Mouse (Mus musculus) 3134 (cell line): ENCODE measurements at regions not wholly inside any gene's neighbourhood (a gene's known extent, or its start where the extent isn't known, plus 50 kb on each side); places are given as distances from the start of the nearest gene placed in this dataset.

Source experiments
- DNase-seq: peaks from one replicate; pipeline ENCODE4 v3.0.0-alpha.2; 2011; ENCODE audit warnings: low spot score; ENCODE audit not compliant: insufficient read length; ENCODE audit errors: extremely low read depth

- peak; percentile 77 for DNase-seq
Observed at GRCm38 (mm10) chr8:126665581-126666241, 71.9 kb upstream of the Irf2bp2 start.

GRCm38 (mm10) chr8:126664891-126665290 is 71.1 kb upstream of the Irf2bp2 start:
- no peak for DNase-seq

- no peak for DNase-seq
Observed at GRCm38 (mm10) chr8:126662797-126663784, 69.3 kb upstream of the Irf2bp2 start.

- DNase-seq, result no peak
Observed at GRCm38 (mm10) chr8:126662151-126662550, 68.4 kb upstream of the Irf2bp2 start.

- DNase-seq, result peak; percentile 39
Observed at GRCm38 (mm10) chr8:126661511-126662142, 67.8 kb upstream of the Irf2bp2 start.

GRCm38 (mm10) chr8:126660658-126661316 is 67.0 kb upstream of the Irf2bp2 start:
- no peak for DNase-seq

- no peak for DNase-seq
Observed at GRCm38 (mm10) chr8:126659691-126660657, 66.2 kb upstream of the Irf2bp2 start.

- no peak for DNase-seq
Observed at GRCm38 (mm10) chr8:126657546-126657945, 63.8 kb upstream of the Irf2bp2 start.

GRCm38 (mm10) chr8:126656554-126657260 is 62.9 kb upstream of the Irf2bp2 start:
- no peak for DNase-seq

- DNase-seq, result no peak
Observed at GRCm38 (mm10) chr8:126655565-126655964, 61.8 kb upstream of the Irf2bp2 start.

GRCm38 (mm10) chr8:126654353-126654752 is 60.6 kb upstream of the Irf2bp2 start:
- no peak for DNase-seq

- no peak for DNase-seq
Observed at GRCm38 (mm10) chr8:126652151-126652550, 58.4 kb upstream of the Irf2bp2 start.

- no peak for DNase-seq
Observed at GRCm38 (mm10) chr8:126650945-126651344, 57.2 kb upstream of the Irf2bp2 start.

GRCm38 (mm10) chr8:126649305-126649704 is 55.5 kb upstream of the Irf2bp2 start:
- DNase-seq, result no peak

GRCm38 (mm10) chr8:126647350-126647749 is 53.6 kb upstream of the Irf2bp2 start:
- no peak for DNase-seq

GRCm38 (mm10) chr8:126646604-126647311 is 53.0 kb upstream of the Irf2bp2 start:
- DNase-seq, result no peak

- DNase-seq, result no peak
Observed at GRCm38 (mm10) chr8:126644179-126644578, 50.4 kb upstream of the Irf2bp2 start.
